Mouse (Mus musculus) gastrocnemius, postnatal 14 days (tissue): ENCODE measurements at regions not wholly inside any gene's neighbourhood (a gene's known extent, or its start where the extent isn't known, plus 50 kb on each side); places are given as distances from the start of the nearest gene placed in this dataset.

Experiments
- DNase-seq: peaks from one replicate; pipeline ENCODE4 v3.0.0; 2021; ENCODE audit warnings: mixed read lengths
- intact Hi-C: fragments of 180-260 bp; cut with DNase I; formaldehyde crosslinking; loops from one replicate; pipeline ENCODE4 v1.15.1; 2025; ENCODE audit warnings: low total_unique reads

DNA sequence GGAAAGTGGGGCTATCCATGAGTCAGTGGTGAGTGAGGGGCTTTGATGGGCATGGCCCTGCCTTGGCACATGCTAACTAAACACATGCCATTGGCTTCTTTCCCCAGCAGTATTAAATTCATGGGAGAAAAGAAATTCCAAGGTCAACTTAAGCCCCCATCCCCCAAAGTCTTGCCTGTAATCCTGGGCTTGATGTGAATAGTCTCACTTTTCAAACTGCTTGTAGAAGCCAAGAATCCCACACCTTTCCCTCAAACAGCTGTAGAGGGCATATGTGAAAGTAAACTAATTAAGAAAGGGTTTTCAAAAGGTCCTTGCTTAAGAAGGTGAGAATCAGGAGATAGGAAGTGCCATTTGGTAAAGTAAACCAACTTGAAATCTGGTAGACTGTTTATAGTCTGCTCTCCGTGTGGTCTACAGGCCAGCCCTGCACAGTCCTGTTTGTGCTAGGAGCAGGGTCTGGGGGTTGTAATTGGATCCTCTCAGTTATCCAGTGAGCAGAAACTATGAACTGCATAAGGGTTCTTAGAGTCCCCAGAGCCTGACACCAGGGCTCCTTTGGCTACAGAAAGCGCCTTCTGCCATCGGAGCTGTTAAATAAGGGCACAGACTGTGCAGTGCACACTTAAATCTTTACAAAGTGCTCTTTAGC, 123.3 kb upstream of the Sox11 start:
- no peak for DNase-seq
- intact Hi-C loops: no loop called here

DNA sequence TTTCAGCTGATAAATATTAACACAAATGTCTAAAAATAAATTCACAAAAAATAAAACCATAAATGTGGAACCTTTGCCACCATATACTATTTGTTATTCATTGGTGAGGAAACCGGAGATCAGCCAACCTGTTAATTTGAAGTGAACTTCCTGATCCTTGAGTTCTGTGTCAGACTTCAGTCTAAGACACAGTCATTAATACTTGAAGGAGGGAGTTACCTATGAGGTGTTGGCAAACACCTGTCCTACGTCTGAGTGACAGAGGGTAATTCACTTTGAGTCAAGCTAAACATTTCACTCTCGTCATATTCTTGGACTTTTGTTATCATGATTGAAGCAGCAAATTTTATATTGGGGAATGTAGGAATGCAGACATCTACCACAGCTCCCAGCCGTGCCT, 116.3 kb upstream of the Sox11 start:
- intact Hi-C loops: no loop called here
- no peak for DNase-seq

DNA sequence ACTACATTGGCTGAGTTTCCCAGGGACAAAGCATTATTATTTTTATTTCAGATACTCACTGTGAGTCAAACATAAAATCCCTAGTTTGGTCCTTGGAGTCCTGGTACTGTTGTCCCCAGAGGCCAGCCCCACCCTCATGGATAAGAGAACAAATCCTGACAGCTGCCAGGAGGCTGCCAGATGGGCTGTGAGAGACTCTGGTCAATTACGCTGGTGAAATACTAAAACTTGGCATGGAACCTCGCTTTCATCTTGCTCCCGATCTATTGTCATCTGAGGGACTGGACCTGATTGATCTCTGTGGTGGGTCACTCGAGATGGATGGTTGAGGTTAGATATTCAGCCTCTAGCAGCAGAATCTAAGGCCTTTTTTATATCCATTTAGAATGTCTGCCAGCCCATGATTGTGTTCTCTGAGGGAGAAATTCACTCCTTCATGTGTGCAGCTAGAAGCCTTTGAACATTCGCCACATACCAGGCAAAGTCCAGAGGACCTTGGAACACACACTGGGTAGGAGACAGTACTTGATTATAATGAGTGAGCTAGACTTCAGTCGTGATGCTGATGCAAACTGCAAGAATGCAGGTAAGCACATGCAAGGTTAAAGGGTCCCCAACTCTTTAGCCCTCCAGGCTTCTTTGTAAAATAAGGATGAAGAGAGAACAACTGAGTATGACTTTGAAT, 95.4 kb upstream of the Sox11 start:
- no peak for DNase-seq
- intact Hi-C loops: no loop called here

DNA sequence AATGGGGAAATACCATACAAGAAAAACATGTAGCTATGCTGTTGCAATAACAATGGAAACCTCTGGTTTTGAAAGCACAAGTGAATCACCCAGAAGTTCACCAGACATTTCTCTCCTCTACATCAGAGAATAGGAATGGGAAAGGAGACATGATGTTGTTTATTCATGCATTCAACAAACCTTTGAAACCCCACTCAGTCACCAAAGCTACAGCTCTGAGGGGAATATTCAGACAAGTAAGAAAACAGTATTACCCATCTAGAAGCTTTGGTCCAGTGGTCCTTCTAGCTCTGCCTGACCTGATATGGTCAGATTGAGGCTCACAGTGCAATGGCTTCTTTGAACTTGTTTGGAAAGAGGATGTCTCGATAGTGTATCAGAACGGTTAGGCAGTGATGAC, 89.0 kb upstream of the Sox11 start:
- intact Hi-C loops: no loop called here
- no peak for DNase-seq

DNA sequence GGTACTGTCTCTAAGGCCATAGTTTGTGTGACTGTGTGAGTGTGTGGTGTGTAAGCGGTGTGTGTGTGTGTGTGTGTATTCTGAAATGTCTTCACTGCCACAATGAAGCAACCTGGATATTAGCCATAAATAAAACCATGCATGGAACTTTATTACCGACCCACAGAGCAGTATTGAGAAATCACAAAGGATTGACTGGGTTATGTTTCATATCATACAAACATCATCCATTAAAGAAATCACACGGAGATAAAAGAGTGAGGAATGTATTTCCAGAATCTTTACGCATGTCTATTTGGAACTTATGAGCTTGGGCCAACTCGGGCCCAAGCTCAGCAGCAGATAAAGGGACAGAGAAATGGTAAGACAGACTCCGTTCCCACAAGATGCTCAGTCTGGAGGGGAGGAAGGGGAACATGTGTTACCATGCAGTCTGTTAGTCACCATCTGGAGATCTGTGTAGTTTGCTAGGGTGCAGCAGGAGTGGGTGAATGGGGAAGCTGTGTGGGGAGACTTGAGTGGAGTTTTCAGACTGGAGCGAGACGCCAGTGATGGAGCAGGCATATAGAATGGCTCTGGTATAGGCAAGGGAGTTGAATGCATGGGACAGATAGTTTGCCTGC, 75.1 kb upstream of the Sox11 start:
- intact Hi-C loops: no loop called here
- DNase-seq: no peak

DNA sequence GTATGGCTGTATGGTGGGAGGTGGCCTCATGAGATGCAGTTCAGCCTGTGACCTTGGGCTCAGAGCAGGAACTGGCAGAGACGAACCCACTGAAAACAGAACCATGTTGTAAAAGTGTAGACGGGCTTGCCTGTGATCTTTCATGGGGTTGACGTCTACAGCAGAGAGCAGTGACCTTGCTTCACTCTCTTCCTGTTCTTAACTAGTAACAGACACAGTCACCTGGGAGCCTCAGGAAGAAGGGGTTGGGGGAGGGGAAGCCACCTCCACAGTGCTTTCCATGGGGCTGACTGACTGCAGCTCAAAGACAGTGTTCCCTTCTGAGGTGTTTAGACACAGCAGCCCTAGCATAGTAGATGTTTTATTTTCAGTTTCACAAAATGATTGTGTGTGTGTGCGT, 68.2 kb upstream of the Sox11 start:
- DNase-seq: no peak
- intact Hi-C loops: no loop called here

DNA sequence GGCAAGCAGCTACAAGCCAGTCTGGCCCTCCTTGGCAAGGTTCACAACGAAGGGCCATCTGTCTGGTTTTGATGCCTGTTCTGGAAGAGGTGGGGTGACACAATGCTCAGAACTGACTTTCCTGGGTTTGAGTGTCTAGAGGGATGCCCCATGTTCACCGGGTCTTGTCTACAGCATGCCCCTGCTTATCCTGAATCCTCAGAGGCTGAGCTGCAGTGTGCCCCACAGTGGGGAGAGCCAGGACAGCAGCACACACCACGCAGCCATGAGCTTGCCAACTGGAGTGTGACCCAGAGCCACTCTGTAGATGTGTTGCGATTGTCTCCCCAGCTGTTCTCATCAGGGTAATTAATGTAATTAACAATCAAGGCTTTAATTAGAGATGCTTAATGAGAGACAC, 66.1 kb upstream of the Sox11 start:
- no peak for DNase-seq
- intact Hi-C loops: no loop called here

DNA sequence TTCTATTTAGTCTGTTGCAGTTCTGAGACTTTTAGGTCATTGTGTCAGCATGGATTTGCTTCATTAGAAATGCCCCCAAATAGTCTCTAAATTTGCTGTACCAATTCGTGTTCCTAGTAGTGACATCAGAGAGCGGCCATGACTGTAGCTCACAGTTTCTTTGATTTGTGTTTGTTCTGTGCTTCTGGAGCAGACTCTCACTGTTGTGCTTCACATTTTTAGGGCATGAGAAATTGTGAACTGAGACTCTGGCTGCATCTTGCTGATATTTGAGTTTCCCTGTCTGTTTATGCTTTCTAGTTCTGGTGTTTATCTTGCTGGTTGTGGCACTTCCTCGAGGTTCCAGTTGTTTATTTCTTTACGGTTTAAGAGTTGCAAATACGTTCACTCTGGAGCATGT, 57.0 kb upstream of the Sox11 start:
- no peak for DNase-seq
- intact Hi-C loops: no loop called here
